Mouse (Mus musculus) intestine, postnatal 0 days (tissue): ENCODE results near the gene Plpp7. TPM values are rescaled to one million over a fixed set of nuclear protein-coding genes. Genes with fewer than 3 reads are reported as not detected.

Experiments
- ATAC-seq: fragments of 200-750 bp; cut with Nextera tagmentation; 2 replicates; pipeline ENCODE4 v1.8.0; 2017; ENCODE audit warnings: mild to moderate bottlenecking, moderate TSS enrichment, moderate library complexity
- H3K27ac ChIP-seq: fragments of 300-500 bp; sonication (generic); 2 replicates; pipeline ENCODE4 v1.5.1; 2014; ENCODE audit warnings: mild to moderate bottlenecking, low read depth, low read length, moderate library complexity
- H3K27me3 ChIP-seq: fragments of 300-500 bp; sonication (generic); replicated peaks from 2 replicates; pipeline ENCODE4 v1.6.1; 2014; ENCODE audit warnings: low read length, mixed read lengths; ENCODE audit not compliant: control insufficient read depth, insufficient read depth
- H3K36me3 ChIP-seq: fragments of 300-500 bp; sonication (generic); 2 replicates; pipeline ENCODE4 v1.6.1; 2014; ENCODE audit warnings: mild to moderate bottlenecking, moderate library complexity; ENCODE audit not compliant: control insufficient read depth, insufficient read depth
- H3K4me1 ChIP-seq: fragments of 300-500 bp; sonication (generic); replicated peaks from 2 replicates; pipeline ENCODE4 v1.6.1; 2014; ENCODE audit warnings: antibody characterized with exemption, low read length, mixed read lengths; ENCODE audit not compliant: control insufficient read depth, insufficient read depth
- H3K4me2 ChIP-seq: fragments of 300-500 bp; sonication (generic); replicated peaks from 2 replicates; pipeline ENCODE4 v1.6.1; 2014; ENCODE audit warnings: low read depth, mild to moderate bottlenecking, moderate library complexity
- H3K4me3 ChIP-seq: fragments of 300-500 bp; sonication (generic); 2 replicates; pipeline ENCODE4 v1.5.1; 2014; ENCODE audit warnings: low read depth, low read length
- H3K9ac ChIP-seq: fragments of 300-500 bp; sonication (generic); 2 replicates; pipeline ENCODE4 v1.6.1; 2014; ENCODE audit warnings: mild to moderate bottlenecking, low read depth, low read length
- H3K9me3 ChIP-seq: fragments of 300-500 bp; sonication (generic); 2 replicates; pipeline ENCODE4 v1.6.1; 2016; ENCODE audit warnings: mixed run types; ENCODE audit not compliant: control insufficient read depth
- CTCF ChIP-seq: sonication (generic); IDR thresholded peaks from 2 replicates; pipeline ENCODE4 v1.5.1; 2016; ENCODE audit warnings: low read depth, mild to moderate bottlenecking, control low read depth, antibody characterized with exemption, moderate library complexity
- WGBS: fragments of 180-500 bp; shearing (Covaris S2); extraction: QIAGEN DNeasy Blood & Tissue Kit; methylation state at CpG from one replicate; pipeline ENCODE4 v1.1.7; 2014; 5-methylcytosine and 5-hydroxymethylcytosine counted together
- polyA plus RNA-seq: library from polyadenylated mRNA; unstranded; fragments of >200 nt; fragmentation: Nextera tagmentation; extraction: Ambion mirVana; gene quantifications from 2 replicates; pipeline ENCODE4 v1.2.1, GENCODE M21; 2015

The Plpp7 gene
- polyA plus RNA-seq, 1 experiment from 2014 or later, result 3.8 TPM

DNA sequence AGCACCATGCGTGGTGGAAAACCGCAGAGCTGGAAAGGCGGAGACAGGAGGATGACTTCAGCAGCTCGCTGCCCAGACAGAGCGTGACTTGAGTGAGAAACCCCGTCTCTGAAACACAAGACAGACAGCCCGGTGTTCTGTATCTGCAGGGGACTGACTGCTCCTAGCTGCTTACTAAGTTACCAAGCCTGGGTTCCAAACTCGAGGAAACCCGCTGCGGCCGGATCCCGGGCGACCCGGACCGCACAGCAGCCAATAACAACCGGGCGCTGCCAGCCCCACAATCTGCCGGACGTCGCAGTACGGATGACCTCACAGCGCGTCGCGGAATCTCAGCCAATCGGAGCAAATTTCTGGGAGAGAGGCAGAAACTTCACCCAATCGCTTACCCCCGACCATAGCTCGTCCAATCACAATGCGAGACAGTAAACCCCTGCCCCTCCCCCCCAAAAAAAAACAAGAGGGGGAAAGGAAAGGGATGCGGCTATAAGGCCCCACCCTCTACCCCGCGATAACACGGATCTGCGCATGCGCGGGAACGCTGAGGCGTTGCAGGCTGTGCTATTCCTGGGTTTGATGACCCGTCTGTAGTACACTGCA lies 42.4 kb downstream of the Plpp7 start:
- peak overlapping the region; percentile 62 for H3K9ac ChIP-seq
- no peaks in the 10 kb centered on the region for H3K27me3 ChIP-seq
- WGBS, result under 1% methylated on average over 40 of the region's 40 CpGs

DNA sequence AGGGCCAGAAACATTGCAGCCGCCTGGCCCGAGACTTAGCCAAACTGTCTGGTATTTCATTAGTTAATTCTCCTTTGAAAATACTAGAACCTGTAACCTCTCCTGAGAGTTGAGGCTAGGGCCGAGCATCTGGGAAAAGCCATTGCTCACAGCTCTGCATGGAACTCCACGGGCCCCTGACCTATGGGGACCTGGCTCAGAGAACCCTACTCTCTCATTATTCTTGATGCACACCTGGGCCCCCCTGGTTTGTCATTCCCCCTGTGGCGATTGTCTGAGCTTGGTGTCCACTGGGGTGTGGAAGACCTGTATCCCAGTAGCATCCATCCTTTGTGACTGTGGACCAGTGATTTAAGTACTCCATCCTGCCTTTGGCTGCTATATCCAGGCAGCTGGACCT lies 44.0 kb downstream of the Plpp7 start:
- 87% methylated on average over 5 of the region's 5 CpGs for WGBS
- H3K4me2 ChIP-seq, result no peak overlapping the region
- no peak overlapping the region for H3K4me3 ChIP-seq
- no peaks in the 10 kb centered on the region for H3K4me1 ChIP-seq
- no peaks in the 10 kb centered on the region for H3K9me3 ChIP-seq
- no peak for ATAC-seq
- no peaks in the 10 kb centered on the region for H3K36me3 ChIP-seq
- no peaks in the 10 kb centered on the region for H3K27me3 ChIP-seq
- no peak overlapping the region for H3K27ac ChIP-seq
- no peak for TF ChIP-seq CTCF
- H3K9ac ChIP-seq, result no peak overlapping the region

More for the DNA sequence above, 42.4 kb downstream of the Plpp7 start:
- Histone ChIP-seq H3K9me3 (no peaks in the 10 kb centered on the region), H3K4me2 (peak overlapping the region; percentile 71), H3K27ac (peak overlapping the region; percentile 86), H3K4me3 (peak overlapping the region; percentile 57), H3K36me3 (no peaks in the 10 kb centered on the region), H3K4me1 (no peaks in the 10 kb centered on the region)
- no peak for TF ChIP-seq CTCF
- ATAC-seq, result peak; percentile 94

DNA sequence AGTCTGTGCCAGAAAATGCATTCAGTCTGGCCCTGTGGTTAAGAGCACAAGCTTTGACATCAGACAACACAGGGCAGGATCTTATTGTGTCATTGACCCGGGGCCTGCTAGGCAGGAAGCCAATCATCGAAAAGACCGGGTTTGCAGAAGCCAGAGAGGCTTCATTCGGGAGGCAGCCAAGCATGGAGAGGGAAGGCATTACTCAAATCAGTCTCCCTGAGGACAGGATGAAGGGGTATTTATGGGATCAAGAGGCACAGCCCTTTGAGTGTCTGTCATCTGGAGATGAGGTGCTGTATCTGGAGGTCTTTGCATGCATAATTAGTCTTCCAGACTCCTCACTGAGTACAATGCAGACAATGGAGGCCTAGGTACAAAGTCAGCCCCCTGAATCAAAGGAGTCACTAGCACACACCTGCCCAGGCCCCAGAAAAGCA lies 45.2 kb downstream of the Plpp7 start:
- H3K9ac ChIP-seq, result no peak overlapping the region
- no peak overlapping the region for H3K4me3 ChIP-seq
- 48% methylated on average over 4 of the region's 4 CpGs for WGBS
- H3K27ac ChIP-seq, result no peak overlapping the region
- ATAC-seq, result no peak
- no peaks in the 10 kb centered on the region for H3K4me1 ChIP-seq
- no peak overlapping the region for H3K4me2 ChIP-seq
- H3K9me3 ChIP-seq, result no peaks in the 10 kb centered on the region
- H3K27me3 ChIP-seq, result no peaks in the 10 kb centered on the region
- no peaks in the 10 kb centered on the region for H3K36me3 ChIP-seq
- TF ChIP-seq CTCF, result no peak

DNA sequence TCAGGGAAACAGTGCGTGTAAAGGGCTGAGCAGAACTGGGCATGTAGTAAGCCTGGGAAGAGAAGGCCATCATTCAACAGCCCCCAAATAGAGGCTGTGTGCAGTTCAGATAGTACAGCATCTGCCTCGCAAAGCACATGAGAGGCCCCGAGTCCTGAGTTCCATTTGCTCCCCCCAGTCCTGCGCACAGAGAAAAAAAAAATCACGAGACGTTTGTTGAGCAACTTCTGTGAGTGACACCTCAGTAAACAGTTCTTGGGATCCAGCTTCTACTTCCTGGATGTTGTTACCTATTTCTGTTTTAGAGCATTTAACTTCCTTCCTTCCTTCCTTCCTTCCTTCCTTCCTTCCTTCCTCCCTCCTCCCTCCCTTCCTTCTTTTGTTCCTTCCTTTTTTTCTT lies 46.3 kb downstream of the Plpp7 start:
- Histone ChIP-seq H3K9ac (no peak overlapping the region), H3K36me3 (no peaks in the 10 kb centered on the region), H3K4me3 (no peak overlapping the region), H3K27me3 (no peaks in the 10 kb centered on the region), H3K9me3 (no peaks in the 10 kb centered on the region), H3K4me2 (no peak overlapping the region), H3K4me1 (no peaks in the 10 kb centered on the region), H3K27ac (no peak overlapping the region)
- 48% methylated on average over 6 of the region's 6 CpGs for WGBS
- TF ChIP-seq CTCF, result no peak
- no peak for ATAC-seq

DNA sequence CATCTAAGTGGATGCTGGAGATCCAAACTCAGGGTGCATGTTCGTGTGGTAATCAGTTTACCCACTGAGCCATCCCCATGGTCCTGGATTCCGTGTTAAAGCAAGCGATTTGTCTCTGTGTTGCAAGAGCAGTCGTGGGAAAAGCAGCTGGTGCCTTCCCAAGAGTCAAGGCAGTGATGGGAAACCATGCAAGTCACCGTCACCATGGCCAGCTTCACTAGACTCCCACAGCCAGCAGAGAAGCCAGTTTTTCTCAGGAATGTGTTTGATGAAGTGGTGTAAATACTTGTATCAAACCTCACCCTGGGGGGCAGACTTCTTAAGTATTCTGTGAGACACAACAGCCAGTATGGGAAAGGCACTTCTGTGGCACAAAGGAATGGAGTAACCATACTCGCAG lies 47.0 kb downstream of the Plpp7 start:
- no peaks in the 10 kb centered on the region for H3K9me3 ChIP-seq
- 65% methylated on average over 6 of the region's 6 CpGs for WGBS

DNA sequence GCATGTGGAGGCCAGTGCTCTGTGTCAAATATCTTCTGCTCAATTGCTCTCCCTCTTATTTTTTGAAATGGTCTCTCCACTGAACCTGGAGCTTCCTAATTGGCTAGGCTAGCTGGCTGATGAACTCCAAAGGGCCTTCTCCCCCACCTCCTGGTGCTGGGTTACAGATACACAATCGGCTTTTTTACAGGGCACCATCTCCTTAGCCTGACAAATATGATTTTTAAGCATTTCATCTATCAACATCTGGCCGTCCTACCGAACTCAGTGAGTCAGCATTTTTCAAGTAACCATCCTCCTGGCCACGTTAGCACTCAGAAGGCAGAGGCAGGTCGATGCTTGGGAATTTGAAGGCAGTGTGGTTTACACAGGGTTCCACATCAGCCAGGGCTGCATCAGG lies 49.3 kb downstream of the Plpp7 start:
- TF ChIP-seq CTCF, result no peak
- 78% methylated on average over 5 of the region's 5 CpGs for WGBS
- no peak overlapping the region for H3K4me3 ChIP-seq
- H3K4me1 ChIP-seq, result no peaks in the 10 kb centered on the region
- H3K27me3 ChIP-seq, result no peaks in the 10 kb centered on the region
- ATAC-seq, result no peak
- no peaks in the 10 kb centered on the region for H3K9me3 ChIP-seq
- no peaks in the 10 kb centered on the region for H3K36me3 ChIP-seq
- H3K27ac ChIP-seq, result no peak overlapping the region
- no peak overlapping the region for H3K4me2 ChIP-seq
- no peak overlapping the region for H3K9ac ChIP-seq

More for the DNA sequence above, 47.0 kb downstream of the Plpp7 start:
- H3K4me3 ChIP-seq, result no peak overlapping the region
- ATAC-seq, result no peak
- no peaks in the 10 kb centered on the region for H3K4me1 ChIP-seq
- no peaks in the 10 kb centered on the region for H3K36me3 ChIP-seq
- no peak overlapping the region for H3K4me2 ChIP-seq
- TF ChIP-seq CTCF, result no peak
- H3K27ac ChIP-seq, result no peak overlapping the region
- H3K9ac ChIP-seq, result no peak overlapping the region
- no peaks in the 10 kb centered on the region for H3K27me3 ChIP-seq
